Mouse (Mus musculus): Measurements from ENCODE around the gene H2afx.
A peak's percentile ranks its signal among the peaks of the same experiment; 100 is the strongest.
"Not testable (repeated sequence)": the region's sequence is repeated elsewhere in the genome, so short reads cannot be mapped to it uniquely, and the experiment has no call there.

Gene H2afx

GRCm38 (mm10) chr9:44319105-44319886, 15.2 kb upstream of the H2afx start:
- peak; percentile 25 to 58 for DNase-seq

GRCm38 (mm10) chr9:44319887-44320798, 14.4 kb upstream of the H2afx start, which contains the start of gene C2cd2l:
Gene C2cd2l, minus strand, starts transcription at chr9:44320285.
- DNase-seq = peak; percentile 95 to 98

GRCm38 (mm10) chr9:44320799-44321133, 13.7 kb upstream of the H2afx start:
- no peak for DNase-seq

- not testable (repeated sequence) for DNase-seq
Observed at GRCm38 (mm10) chr9:44323656-44324055, 10.8 kb upstream of the H2afx start.

GRCm38 (mm10) chr9:44324147-44324546, 10.3 kb upstream of the H2afx start:
- no peak for DNase-seq

GRCm38 (mm10) chr9:44325032-44325767, 9.3 kb upstream of the H2afx start:
- not testable (repeated sequence) for DNase-seq

- no peak for DNase-seq
Observed at GRCm38 (mm10) chr9:44325768-44326370, 8.6 kb upstream of the H2afx start, which contains the start of gene Dpagt1. Gene Dpagt1, plus strand, starts transcription at chr9:44326019.

- peak; percentile 91 to 96 for DNase-seq
Observed at GRCm38 (mm10) chr9:44326371-44327063, 8.0 kb upstream of the H2afx start.

- DNase-seq = peak; percentile 48 to 62
Observed at GRCm38 (mm10) chr9:44327064-44327711, 7.3 kb upstream of the H2afx start.

- DNase-seq = no peak
Observed at GRCm38 (mm10) chr9:44327926-44328325, 6.6 kb upstream of the H2afx start.

GRCm38 (mm10) chr9:44330736-44331135, 3.8 kb upstream of the H2afx start:
- DNase-seq = no peak

GRCm38 (mm10) chr9:44332918-44333638, 1.4 kb upstream of the H2afx start:
- DNase-seq = no peak

GRCm38 (mm10) chr9:44335331-44336092, 1.0 kb downstream of the H2afx start:
- peak; percentile 24 to 69 for DNase-seq

- DNase-seq = no peak
Observed at GRCm38 (mm10) chr9:44336093-44336406, 1.6 kb downstream of the H2afx start.

GRCm38 (mm10) chr9:44336513-44336912, 2.0 kb downstream of the H2afx start:
- not testable (repeated sequence) for DNase-seq

- DNase-seq = no peak
Observed at GRCm38 (mm10) chr9:44336964-44337363, 2.5 kb downstream of the H2afx start.

- no peak for DNase-seq
Observed at GRCm38 (mm10) chr9:44337436-44338169, 3.1 kb downstream of the H2afx start.

GRCm38 (mm10) chr9:44338574-44338973, 4.1 kb downstream of the H2afx start:
- DNase-seq = no peak

GRCm38 (mm10) chr9:44341487-44341886, 7.0 kb downstream of the H2afx start:
- DNase-seq = no peak

All from kidney, postnatal 25 days (tissue).